ENCODE assay signal across 27 mouse cellular contexts in the genomic region with DNA sequence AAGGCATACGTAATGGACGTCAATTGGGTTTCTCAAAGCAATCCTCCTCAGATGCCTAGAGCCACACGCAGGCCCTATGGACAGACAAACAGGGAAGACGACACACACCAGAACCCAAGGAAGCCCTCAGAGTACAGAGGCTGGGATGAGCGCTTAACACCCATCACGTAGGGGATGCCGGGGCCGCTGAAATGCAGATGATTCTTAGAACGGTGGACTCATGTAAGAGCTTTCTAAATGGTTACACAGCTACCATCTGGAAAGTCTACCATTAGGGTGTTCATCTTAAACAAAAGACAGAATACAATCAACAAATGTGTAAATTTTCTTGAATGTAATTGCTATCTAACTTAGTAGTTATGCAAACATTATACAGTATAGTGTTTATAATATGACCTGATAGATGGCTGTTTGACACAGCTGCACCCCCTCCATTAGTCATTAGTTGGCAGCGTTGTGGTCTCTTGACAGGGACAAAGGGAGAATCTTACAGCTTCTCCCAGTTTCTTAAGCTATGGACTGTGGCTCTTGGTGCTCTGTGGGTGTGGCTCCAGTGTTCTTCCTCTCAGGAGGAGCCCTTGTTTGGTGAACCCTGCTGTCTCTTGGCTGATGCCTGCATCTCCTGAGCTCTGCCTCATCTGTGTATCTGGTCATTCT.
A peak's percentile ranks its signal among the peaks of the same experiment; 100 is the strongest.
DNase-seq lines count a peak whose midpoint lies in the region; ATAC-seq lines count a peak whose summit lies in the region.
"Had no signal": no experiment of that assay in that cellular context is flagged by ENCODE, and none has a peak within 500 bp of the region (broad histone marks: within the 10 kb centered on the region; RNA-seq: fewer than 3 reads in every experiment).

No protein-coding gene starts in this region.

- H3K27ac ChIP-seq in embryonic facial prominence, embryonic 14.5 days (replicated peaks; ENCODE audit: low read depth, low read length) = 0 out of 2 replicates have a peak overlapping the region, but pooled peaks have one; percentile 2
- H3K27ac ChIP-seq in embryonic facial prominence, embryonic 10.5 days (replicated peaks) = no peak overlapping the region
- H3K27ac ChIP-seq in intestine, embryonic 16.5 days (ENCODE audit: low read length) = 0 out of 2 replicates have a peak overlapping the region, but pooled peaks have one; percentile 9
- H3K27ac ChIP-seq: embryonic facial prominence, embryonic 15.5 days; heart, embryonic 10.5 days; heart, embryonic 13.5 days; hindbrain, embryonic 14.5 days; hindbrain, postnatal 0 days had no signal

- 0 out of 2 replicates have a peak, but pooled peaks cover 8% of the 10 kb centered on the region for H3K4me1 ChIP-seq in embryonic facial prominence, embryonic 14.5 days (ENCODE audit: control insufficient read depth, insufficient read depth, low read length)
- H3K4me1 ChIP-seq in embryonic facial prominence, embryonic 10.5 days = no peaks in the 10 kb centered on the region
- H3K4me1 ChIP-seq in intestine, embryonic 16.5 days (ENCODE audit: control insufficient read depth, insufficient read depth, low read length) = no peaks in the 10 kb centered on the region; the same call in 1 of the 2 replicates
- H3K4me1 ChIP-seq: embryonic facial prominence, embryonic 15.5 days; heart, embryonic 10.5 days had no signal

- H3K36me3 ChIP-seq in embryonic facial prominence, embryonic 14.5 days (ENCODE audit: control insufficient read depth, insufficient read depth, low read length) = no peaks in the 10 kb centered on the region
- H3K36me3 ChIP-seq in embryonic facial prominence, embryonic 10.5 days (replicated peaks) = no peaks in the 10 kb centered on the region
- no peaks in the 10 kb centered on the region for H3K36me3 ChIP-seq in intestine, embryonic 16.5 days (ENCODE audit: control insufficient read depth, insufficient read depth, low read length)
- H3K36me3 ChIP-seq: embryonic facial prominence, embryonic 15.5 days; heart, embryonic 10.5 days; heart, embryonic 13.5 days had no signal

- no peaks in the 10 kb centered on the region for H3K9me3 ChIP-seq in embryonic facial prominence, embryonic 14.5 days (ENCODE audit: control insufficient read depth, low read length)
- H3K9me3 ChIP-seq in embryonic facial prominence, embryonic 10.5 days = no peaks in the 10 kb centered on the region
- no peaks in the 10 kb centered on the region for H3K9me3 ChIP-seq in intestine, embryonic 16.5 days (ENCODE audit: control insufficient read depth, low read length)
- H3K9me3 ChIP-seq: embryonic facial prominence, embryonic 15.5 days; heart, embryonic 10.5 days; heart, embryonic 13.5 days had no signal

- ATAC-seq in embryonic facial prominence, embryonic 14.5 days (ENCODE audit: low read depth) = no peak
- ATAC-seq in intestine, embryonic 16.5 days = peak; percentile 65
- ATAC-seq: forebrain, embryonic 14.5 days; forebrain, postnatal 0 days; hindbrain, postnatal 0 days; inflammation-experienced regulatory T-cells, adult 6 months; Patski had no signal

- DNase-seq in embryonic facial prominence, embryonic 14.5 days (ENCODE audit: low spot score) = no peak
- no peak for DNase-seq in embryonic facial prominence, embryonic 10.5 days (ENCODE audit: low spot score)
- DNase-seq in 3T3-L1 (ENCODE audit: low read depth, low spot score) (peak; percentile 71), adipocyte (ENCODE audit: low spot score) (peak; percentile 55)
- DNase-seq in heart, adult 8-10 months (ENCODE audit: low spot score) = no peak
- DNase-seq in spleen, postnatal 14 days (ENCODE audit: low spot score in 2 of 2) = no peak
- DNase-seq: adrenal gland, adult 2 months; adrenal gland, postnatal 14 days; cerebellum, adult 11-12 months; cerebellum, adult 8-10 months; cerebellum, postnatal 10 days; cerebellum, postnatal 36 days; embryo, embryonic 11 days; forebrain, postnatal 0 days; gastrocnemius, postnatal 25 days; heart, adult 18-20 months; heart, postnatal 14 days; heart, postnatal 4 days had no signal

- no peak overlapping the region for H3K4me2 ChIP-seq in embryonic facial prominence, embryonic 14.5 days (ENCODE audit: low read depth, low read length)
- no peak overlapping the region for H3K4me2 ChIP-seq in intestine, embryonic 16.5 days (ENCODE audit: low read depth, low read length)
- H3K4me2 ChIP-seq: embryonic facial prominence, embryonic 15.5 days; heart, embryonic 13.5 days; hindbrain, embryonic 14.5 days had no signal

- 93% methylated on average over 10 of the region's 10 CpGs for WGBS in embryonic facial prominence, embryonic 14.5 days
- WGBS in embryonic facial prominence, embryonic 10.5 days = 89% methylated on average over 10 of the region's 10 CpGs
- 64% methylated on average over 10 of the region's 10 CpGs for WGBS in intestine, embryonic 16.5 days

- no peak overlapping the region for H3K4me3 ChIP-seq in embryonic facial prominence, embryonic 14.5 days (ENCODE audit: low read depth, low read length)
- H3K4me3 ChIP-seq in embryonic facial prominence, embryonic 10.5 days = no peak overlapping the region
- no peak overlapping the region for H3K4me3 ChIP-seq in intestine, embryonic 16.5 days (ENCODE audit: low read length)
- H3K4me3 ChIP-seq: embryonic facial prominence, embryonic 15.5 days; heart, embryonic 10.5 days; heart, embryonic 13.5 days had no signal

- H3K9ac ChIP-seq in embryonic facial prominence, embryonic 14.5 days (ENCODE audit: low read depth, low read length) = no peak overlapping the region
- no peak overlapping the region for H3K9ac ChIP-seq in intestine, embryonic 16.5 days (ENCODE audit: low read depth, low read length)
- H3K9ac ChIP-seq: embryonic facial prominence, embryonic 15.5 days; forebrain, postnatal 0 days; heart, embryonic 13.5 days; hindbrain, embryonic 14.5 days had no signal

- H3K27me3 ChIP-seq in embryonic facial prominence, embryonic 14.5 days (replicated peaks; ENCODE audit: control insufficient read depth, insufficient read depth, low read length) = no peaks in the 10 kb centered on the region
- H3K27me3 ChIP-seq in embryonic facial prominence, embryonic 10.5 days (replicated peaks; ENCODE audit: low read depth, poor library complexity, severe bottlenecking) = peaks cover 15% of the 10 kb centered on the region; the same call in 1 of the 2 replicates
- H3K27me3 ChIP-seq in intestine, embryonic 16.5 days (replicated peaks; ENCODE audit: control insufficient read depth, insufficient read depth, low read length) = no peaks in the 10 kb centered on the region
- H3K27me3 ChIP-seq: embryonic facial prominence, embryonic 15.5 days; Patski had no signal

Comparison
In these comparisons a context has a peak if more than half of its experiments do, and no peak if none do; other contexts are left out.
1. DNase-seq: peak in 3T3-L1 (single experiment) and adipocyte (single experiment); none in embryonic facial prominence, embryonic 14.5 days (single experiment), embryonic facial prominence, embryonic 10.5 days (single experiment), heart, adult 8-10 months (single experiment) and spleen, postnatal 14 days (0 of 2).